Mouse (Mus musculus) G1E (cell line): ENCODE results near the gene Gm48551. TPM values are rescaled to one million over a fixed set of nuclear protein-coding genes. Genes with fewer than 3 reads are reported as not detected.

Source experiments
- ATAC-seq: 2 replicates; pipeline ENCODE4 v1.8.0; 2016; ENCODE audit warnings: mild to moderate bottlenecking; ENCODE audit not compliant: insufficient number of reproducible peaks, poor library complexity, low FRiP score, severe bottlenecking; ENCODE audit errors: extremely low read depth
- DNase-seq: peaks from one replicate; pipeline ENCODE4 v3.0.0; 2012; ENCODE audit warnings: low spot score
- H3K27me3 ChIP-seq: 2 replicates; pipeline ENCODE4 v1.6.1; 2012; ENCODE audit warnings: mild to moderate bottlenecking, low read length, inconsistent platforms; ENCODE audit not compliant: insufficient read depth
- H3K36me3 ChIP-seq: replicated peaks from 2 replicates; pipeline ENCODE3; 2012; ENCODE audit warnings: mild to moderate bottlenecking, inconsistent platforms
- H3K4me1 ChIP-seq: 2 replicates; pipeline ENCODE4 v1.6.1; 2012; ENCODE audit warnings: low read depth, low read length, inconsistent platforms, mixed read lengths; ENCODE audit not compliant: insufficient read depth
- H3K4me3 ChIP-seq: 2 replicates; pipeline ENCODE4 v1.5.1; 2012; ENCODE audit warnings: low read depth, mild to moderate bottlenecking, inconsistent platforms, low read length, moderate library complexity, mixed read lengths
- H3K9me3 ChIP-seq: replicated peaks from 2 replicates; pipeline ENCODE4 v1.6.1; 2012; ENCODE audit warnings: inconsistent platforms
- CTCF ChIP-seq: IDR thresholded peaks from 2 replicates; pipeline ENCODE4 v1.5.1; 2012; ENCODE audit warnings: low read depth, low read length, inconsistent platforms, mixed read lengths
- GATA1 ChIP-seq: IDR thresholded peaks from 2 replicates; pipeline ENCODE4 v1.6.1; 2012; ENCODE audit warnings: borderline replicate concordance, low read length, inconsistent platforms, mixed read lengths
- GATA2 ChIP-seq: IDR thresholded peaks from 2 replicates; pipeline ENCODE4 v1.6.1; 2012; ENCODE audit warnings: low read depth, low read length, inconsistent platforms, borderline replicate concordance
- POLR2AphosphoS5 ChIP-seq: IDR thresholded peaks from 2 replicates; pipeline ENCODE4 v1.6.1; 2012; ENCODE audit warnings: low read depth, low read length, inconsistent platforms; ENCODE audit not compliant: insufficient replicate concordance
- TAL1 ChIP-seq: conservative IDR thresholded peaks from 2 replicates; pipeline ENCODE4 v1.6.1; 2012; ENCODE audit warnings: low read depth, low read length, inconsistent platforms, mixed read lengths
- polyA plus RNA-seq: library from polyadenylated mRNA; stranded (reverse); fragments of >175 nt; gene quantifications from 2 replicates; pipeline ENCODE4 v1.2.3, GENCODE M21; 2012
- total RNA-seq, 2 experiments: library from RNA; stranded (forward) in 1 of 2; stranded (reverse) in 1 of 2; fragments of 200-1000 nt in 1 of 2; fragments of >200 nt in 1 of 2; fragmentation: Nextera tagmentation in 1 of 2; gene quantifications; 2 replicates each; pipeline ENCODE4 v1.2.3; 2014 to 2017

Gene Gm48551
- total and polyA plus RNA-seq, 3 experiments, result 0.72 to 2.6 (median 1.1) TPM

GRCm38 (mm10) chr10:81375322-81375721 is 8.9 kb upstream of the Gm48551 start:
- no peaks in the 10 kb centered on the region for H3K9me3 ChIP-seq
- ATAC-seq (no peak), DNase-seq (no peak)
- no peaks in the 10 kb centered on the region for H3K27me3 ChIP-seq
- TF ChIP-seq GATA2, result no peak
- TF ChIP-seq POLR2AphosphoS5, result no peak
- H3K4me3 ChIP-seq, result no peak overlapping the region
- peaks cover 64% of the 10 kb centered on the region for H3K4me1 ChIP-seq
- peaks cover 71% of the 10 kb centered on the region for H3K36me3 ChIP-seq

GRCm38 (mm10) chr10:81376561-81377361 is 7.5 kb upstream of the Gm48551 start:
- no peaks in the 10 kb centered on the region for H3K9me3 ChIP-seq
- DNase-seq, result no peak
- TF ChIP-seq GATA1, result no peak
- TF ChIP-seq CTCF, result no peak
- no peak for TF ChIP-seq TAL1
- TF ChIP-seq GATA2, result no peak
- no peak for TF ChIP-seq POLR2AphosphoS5
- H3K4me1 ChIP-seq, result peaks cover 77% of the 10 kb centered on the region
- peak overlapping the region; percentile 85 for H3K4me3 ChIP-seq
- ATAC-seq, result no peak
- H3K36me3 ChIP-seq, result peaks cover 57% of the 10 kb centered on the region
- no peaks in the 10 kb centered on the region for H3K27me3 ChIP-seq

DNA sequence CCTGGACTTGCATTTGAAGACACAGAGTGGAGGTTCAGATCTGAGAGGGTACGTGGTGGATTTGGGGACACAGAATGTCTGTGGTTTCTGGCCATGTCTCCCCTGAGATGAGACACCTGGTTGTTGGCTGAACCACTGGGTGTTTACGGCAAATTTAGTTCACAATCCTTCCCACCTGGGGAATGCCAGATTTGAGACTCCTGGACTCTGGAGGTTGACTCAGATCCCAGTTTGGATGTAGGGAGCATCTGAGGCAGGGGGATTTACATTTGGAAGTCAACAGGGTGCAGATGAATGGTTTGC is 7.0 kb upstream of the Gm48551 start:
- peaks cover 77% of the 10 kb centered on the region for H3K4me1 ChIP-seq
- DNase-seq, result no peak
- H3K36me3 ChIP-seq, result peaks cover 51% of the 10 kb centered on the region

GRCm38 (mm10) chr10:81377793-81378552 is 6.3 kb upstream of the Gm48551 start, which contains the start of gene Fzr1:
TSS of gene Fzr1 (minus strand) at chr10:81378516.
- H3K36me3 ChIP-seq, result peaks cover 45% of the 10 kb centered on the region
- DNase-seq (no peak), ATAC-seq (no peak)
- no peaks in the 10 kb centered on the region for H3K9me3 ChIP-seq
- H3K4me3 ChIP-seq, result peak within 1 kb of the TSS; percentile 85
- H3K27me3 ChIP-seq, result no peaks in the 10 kb centered on the region
- peaks cover 79% of the 10 kb centered on the region for H3K4me1 ChIP-seq
- TF ChIP-seq GATA1, result no peak
- TF ChIP-seq POLR2AphosphoS5, result no peak
- TF ChIP-seq CTCF, result no peak
- no peak for TF ChIP-seq TAL1
- TF ChIP-seq GATA2, result no peak

More for the DNA sequence above, 7.0 kb upstream of the Gm48551 start:
- Histone ChIP-seq H3K27me3 (no peaks in the 10 kb centered on the region), H3K4me3 (peak overlapping the region; percentile 85), H3K9me3 (no peaks in the 10 kb centered on the region)
- TF ChIP-seq POLR2AphosphoS5 (no peak), CTCF (no peak), GATA2 (no peak), TAL1 (no peak), GATA1 (no peak)
- no peak for ATAC-seq

- H3K4me1 ChIP-seq, result peaks cover 75% of the 10 kb centered on the region
- H3K27me3 ChIP-seq, result no peaks in the 10 kb centered on the region
These were observed 5.6 kb upstream of the Gm48551 start for GRCm38 (mm10) chr10:81378553-81379182.

DNA sequence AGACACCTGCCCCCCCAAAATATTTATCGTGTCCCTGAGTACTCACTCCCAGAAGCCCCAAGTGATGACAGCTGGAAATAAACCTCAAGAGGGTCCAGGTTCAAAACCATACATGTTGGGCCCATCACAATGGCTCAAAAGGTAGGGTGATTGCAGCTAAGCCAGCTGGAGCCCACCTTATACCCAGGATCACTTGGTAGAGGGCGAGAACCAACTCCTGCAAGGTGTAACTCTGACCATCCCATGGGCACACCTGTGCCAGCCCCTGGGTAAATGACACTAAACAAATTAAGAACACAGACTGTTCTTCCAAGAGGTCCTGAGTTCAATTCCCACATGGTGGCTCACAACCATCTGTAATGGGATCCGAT is 5.1 kb upstream of the Gm48551 start:
- peaks cover 73% of the 10 kb centered on the region for H3K4me1 ChIP-seq
- H3K36me3 ChIP-seq, result peaks cover 33% of the 10 kb centered on the region
- peak overlapping the region; percentile 85 for H3K4me3 ChIP-seq
- no peak for ATAC-seq
- no peaks in the 10 kb centered on the region for H3K27me3 ChIP-seq
- no peaks in the 10 kb centered on the region for H3K9me3 ChIP-seq
- no peak for TF ChIP-seq GATA1
- no peak for DNase-seq

More at GRCm38 (mm10) chr10:81378553-81379182, 5.6 kb upstream of the Gm48551 start:
- peak overlapping the region; percentile 85 for H3K4me3 ChIP-seq
- no peaks in the 10 kb centered on the region for H3K9me3 ChIP-seq
- H3K36me3 ChIP-seq, result peaks cover 38% of the 10 kb centered on the region
- TF ChIP-seq GATA2 (no peak), TAL1 (no peak), CTCF (no peak)
- ATAC-seq (peak; percentile 78), DNase-seq (peak; percentile 84)
